Mouse (Mus musculus) CD4-positive, CD25-positive, alpha-beta regulatory T cell, adult 4 months (primary cell): ENCODE measurements around the gene Slc9a9. TPM values are rescaled to one million over a fixed set of nuclear protein-coding genes. Genes with fewer than 3 reads are reported as not detected.
A peak's percentile ranks its signal among the peaks of the same experiment; 100 is the strongest.

ENCODE experiments used
- ATAC-seq: one replicate; pipeline ENCODE4 v1.8.0; 2017
- polyA plus RNA-seq, 2 experiments: library from polyadenylated mRNA; unstranded; fragments of 100-300 nt; shearing (Covaris generic); gene quantifications; one replicate each; pipeline ENCODE4 v1.2.1; 2017

Gene Slc9a9
- polyA plus RNA-seq, 2 experiments from 2014 or later, result 35.6 to 44.2 TPM

GRCm38 (mm10) chr9:94840398-94840797 lies 170.7 kb downstream of the Slc9a9 start:
- no peak for ATAC-seq

- no peak for ATAC-seq
Measured at GRCm38 (mm10) chr9:94840972-94841371, 171.3 kb downstream of the Slc9a9 start.

- ATAC-seq, result no peak
Measured at GRCm38 (mm10) chr9:94844176-94844575, 174.5 kb downstream of the Slc9a9 start.

GRCm38 (mm10) chr9:94847624-94848023 lies 177.9 kb downstream of the Slc9a9 start:
- no peak for ATAC-seq

- no peak for ATAC-seq
Measured at GRCm38 (mm10) chr9:94851550-94851949, 181.8 kb downstream of the Slc9a9 start.

GRCm38 (mm10) chr9:94856093-94856492 lies 186.4 kb downstream of the Slc9a9 start:
- no peak for ATAC-seq

GRCm38 (mm10) chr9:94868557-94868956 lies 198.8 kb downstream of the Slc9a9 start:
- ATAC-seq, result no peak

GRCm38 (mm10) chr9:94869023-94869799 lies 199.5 kb downstream of the Slc9a9 start:
- ATAC-seq, result no peak

GRCm38 (mm10) chr9:94882517-94882916 lies 212.8 kb downstream of the Slc9a9 start:
- no peak for ATAC-seq

- no peak for ATAC-seq
Measured at GRCm38 (mm10) chr9:94883435-94883834, 213.7 kb downstream of the Slc9a9 start.

GRCm38 (mm10) chr9:94885151-94885550 lies 215.4 kb downstream of the Slc9a9 start:
- ATAC-seq, result no peak

GRCm38 (mm10) chr9:94889647-94890046 lies 219.9 kb downstream of the Slc9a9 start:
- ATAC-seq, result no peak

- ATAC-seq, result no peak
Measured at GRCm38 (mm10) chr9:94895882-94896281, 226.2 kb downstream of the Slc9a9 start.

GRCm38 (mm10) chr9:94904180-94904579 lies 234.5 kb downstream of the Slc9a9 start:
- no peak for ATAC-seq

GRCm38 (mm10) chr9:94907020-94907610 lies 237.4 kb downstream of the Slc9a9 start:
- ATAC-seq, result no peak

GRCm38 (mm10) chr9:94912071-94912470 lies 242.4 kb downstream of the Slc9a9 start:
- ATAC-seq, result no peak

GRCm38 (mm10) chr9:94922062-94922461 lies 252.4 kb downstream of the Slc9a9 start:
- ATAC-seq, result no peak

GRCm38 (mm10) chr9:94925845-94926244 lies 256.1 kb downstream of the Slc9a9 start:
- no peak for ATAC-seq

- peak; percentile 79 for ATAC-seq
Measured at GRCm38 (mm10) chr9:94927101-94927500, 257.4 kb downstream of the Slc9a9 start.

GRCm38 (mm10) chr9:94945569-94946135 lies 275.9 kb downstream of the Slc9a9 start:
- peak; percentile 85 for ATAC-seq

- ATAC-seq, result no peak
Measured at GRCm38 (mm10) chr9:94947246-94947645, 277.5 kb downstream of the Slc9a9 start.

- ATAC-seq, result no peak
Measured at GRCm38 (mm10) chr9:94950676-94951075, 281.0 kb downstream of the Slc9a9 start.

GRCm38 (mm10) chr9:94955645-94956044 lies 285.9 kb downstream of the Slc9a9 start:
- ATAC-seq, result peak; percentile 54

- ATAC-seq, result no peak
Measured at GRCm38 (mm10) chr9:94958382-94958781, 288.7 kb downstream of the Slc9a9 start.
